Mouse (Mus musculus): ENCODE data around the gene Cavin4.

Gene Cavin4

DNA sequence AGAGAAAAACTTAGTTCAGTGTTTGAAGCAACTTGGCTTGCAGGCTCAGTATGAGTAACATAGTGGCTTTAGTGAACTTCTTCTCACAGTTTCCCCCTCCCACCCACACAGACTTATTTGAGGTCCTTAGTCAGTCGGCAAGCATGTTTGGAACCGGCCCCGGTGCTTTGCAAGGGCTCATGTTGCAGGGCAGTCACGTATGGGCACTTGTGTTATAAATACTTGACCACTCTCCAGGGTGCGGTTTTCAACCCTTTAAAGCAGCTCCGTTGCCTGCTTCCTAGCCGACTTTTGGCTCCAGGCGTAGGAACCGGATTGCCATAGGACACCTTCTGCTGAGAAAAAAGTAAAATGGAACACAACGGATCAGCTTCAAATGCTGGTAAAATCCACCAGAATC is at the start of gene Cavin4:
Gene Cavin4 (plus strand): TSS at position 244 of the 400 bp plus-strand sequence.
- no peak for DNase-seq (ENCODE audit: low spot score)

DNA sequence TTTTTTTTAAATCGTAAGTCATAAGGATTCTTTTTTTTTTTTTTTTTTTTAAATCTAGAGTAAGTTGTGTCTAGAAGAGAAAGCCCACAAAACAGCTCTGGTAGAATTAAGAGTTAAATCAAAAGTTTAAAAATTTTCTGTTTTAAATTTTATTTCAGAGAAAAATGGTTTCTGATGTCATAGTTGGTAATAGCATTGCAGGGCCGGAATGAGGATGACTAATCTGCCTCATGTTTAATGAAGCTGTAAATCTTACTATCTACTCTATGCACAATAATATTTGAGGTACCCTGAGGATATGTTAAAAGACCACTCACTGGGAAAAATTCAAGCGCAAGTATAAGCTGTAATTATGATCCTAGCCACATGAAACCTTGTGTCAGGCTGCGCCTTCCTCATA is 47.8 kb upstream of the Cavin4 start:
- DNase-seq (ENCODE audit: low spot score): no peak

DNA sequence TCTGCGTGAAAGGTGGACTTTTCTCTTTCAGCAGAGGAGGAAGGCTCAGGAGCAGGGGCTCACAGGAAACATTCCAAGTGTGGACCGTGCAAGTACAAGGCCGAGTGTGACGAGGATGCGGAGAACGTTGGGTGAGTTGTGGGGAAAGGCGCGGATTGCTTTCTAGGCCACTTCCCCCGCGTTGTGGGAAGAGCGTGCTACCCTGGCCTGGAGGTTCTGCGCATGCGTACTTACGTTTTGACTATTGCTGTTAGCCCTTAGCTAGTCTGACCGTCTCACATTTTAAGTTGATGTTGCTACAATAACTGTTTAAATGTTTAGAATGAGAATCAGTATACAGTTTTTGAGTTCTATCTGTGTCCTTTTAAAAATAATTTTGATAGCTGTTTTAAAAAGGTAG is 46.1 kb upstream of the Cavin4 start:
- peak; percentile 71 for DNase-seq (ENCODE audit: low spot score)

DNA sequence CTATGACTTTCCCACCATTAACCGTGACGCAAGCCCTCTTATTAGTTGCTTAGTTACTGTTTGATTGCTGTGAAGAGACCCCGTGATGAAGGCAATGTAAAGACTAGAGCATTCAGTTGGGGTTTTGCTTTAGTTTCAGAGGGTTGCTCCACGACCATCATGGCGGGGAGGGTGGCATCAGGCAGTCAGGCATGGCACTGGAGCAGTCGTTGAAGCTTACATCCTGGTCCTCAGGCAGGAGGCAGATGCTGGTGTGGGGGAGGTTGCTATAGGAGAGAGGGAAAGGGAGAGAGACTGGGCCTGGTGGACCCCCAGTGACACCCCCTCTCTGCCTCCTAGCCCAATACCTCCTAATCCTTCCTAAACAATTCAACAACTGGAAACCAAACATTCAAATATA is 43.2 kb upstream of the Cavin4 start:
- DNase-seq (ENCODE audit: low spot score): no peak

DNA sequence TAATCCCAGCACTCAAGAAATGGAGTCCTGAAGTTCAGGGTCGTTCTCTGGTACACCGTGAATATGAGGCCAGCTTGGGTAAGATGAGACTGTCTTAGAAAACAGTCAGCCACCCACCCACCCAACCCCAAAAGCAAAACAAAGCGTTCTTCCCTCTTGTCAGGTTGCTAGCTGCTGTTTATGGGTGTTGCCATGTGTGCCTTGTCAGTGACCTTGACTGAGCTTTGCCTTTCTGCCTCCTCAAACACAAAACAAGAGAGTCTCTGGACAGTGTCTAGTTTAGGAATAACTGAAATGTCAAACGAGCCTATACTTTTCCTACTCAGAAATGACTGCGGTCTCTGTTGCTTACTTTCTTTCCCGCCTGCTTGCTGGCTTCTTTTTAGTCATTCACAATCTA is 41.1 kb upstream of the Cavin4 start:
- no peak for DNase-seq (ENCODE audit: low spot score)

DNA sequence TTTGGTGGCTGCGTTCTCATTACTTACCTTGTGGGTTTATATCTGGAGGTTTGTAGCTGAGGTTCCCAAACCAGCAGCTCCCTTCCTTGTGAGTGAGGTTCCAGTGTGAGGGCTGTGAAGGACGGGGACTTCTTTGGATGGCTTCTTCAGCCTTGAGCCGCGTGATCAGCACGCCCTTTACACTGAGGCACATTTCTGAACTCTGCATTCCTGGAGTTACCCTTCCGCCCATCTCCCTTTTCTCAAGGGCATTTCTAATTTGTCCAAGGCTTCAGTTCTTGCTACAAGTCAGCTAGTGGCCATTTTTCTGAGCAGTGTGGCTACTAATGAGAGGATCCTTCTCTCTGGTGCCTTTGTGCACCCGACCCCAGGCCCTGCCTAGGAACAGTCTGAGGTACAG is 40.4 kb upstream of the Cavin4 start:
- no peak for DNase-seq (ENCODE audit: low spot score)

DNA sequence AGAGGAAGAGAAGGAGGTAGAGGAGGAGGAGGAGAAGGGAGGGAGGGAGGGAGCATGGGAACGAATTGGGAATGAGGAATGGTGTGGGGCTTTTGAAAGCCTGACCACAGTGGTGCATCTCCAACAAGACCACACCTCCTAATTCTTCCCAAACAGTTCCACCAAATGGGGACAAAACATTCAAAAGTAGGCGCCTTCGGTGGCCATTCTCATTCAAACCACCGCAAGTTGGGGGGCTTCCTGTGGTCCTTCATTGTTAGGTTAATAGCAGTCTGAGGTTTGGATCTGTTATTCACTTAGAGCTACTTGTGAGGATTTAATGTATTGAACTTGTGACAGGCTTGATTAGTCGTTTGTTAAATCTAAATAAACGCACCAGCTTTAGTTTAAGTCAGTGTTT is 38.4 kb upstream of the Cavin4 start:
- no peak for DNase-seq (ENCODE audit: low spot score)

DNA sequence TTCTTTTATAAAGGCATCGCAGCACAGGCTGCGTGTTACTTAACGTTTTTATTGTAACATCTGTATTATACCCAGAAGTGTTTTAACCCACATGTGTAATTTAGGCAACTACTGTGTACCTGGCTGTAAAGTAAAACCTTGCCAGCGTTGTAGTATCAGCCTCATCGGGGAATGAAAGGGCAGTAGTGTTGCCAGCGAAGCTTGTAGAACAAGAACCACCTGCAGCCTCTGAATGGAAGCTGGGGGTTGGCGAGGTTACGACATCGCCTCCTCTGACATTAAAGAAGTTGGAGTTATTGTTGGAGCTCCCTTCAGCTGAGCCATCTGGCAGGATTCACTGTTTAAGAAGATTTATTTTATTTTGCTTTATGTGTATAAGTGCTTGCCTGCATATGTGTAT is 37.5 kb upstream of the Cavin4 start:
- no peak for DNase-seq (ENCODE audit: low spot score)

DNA sequence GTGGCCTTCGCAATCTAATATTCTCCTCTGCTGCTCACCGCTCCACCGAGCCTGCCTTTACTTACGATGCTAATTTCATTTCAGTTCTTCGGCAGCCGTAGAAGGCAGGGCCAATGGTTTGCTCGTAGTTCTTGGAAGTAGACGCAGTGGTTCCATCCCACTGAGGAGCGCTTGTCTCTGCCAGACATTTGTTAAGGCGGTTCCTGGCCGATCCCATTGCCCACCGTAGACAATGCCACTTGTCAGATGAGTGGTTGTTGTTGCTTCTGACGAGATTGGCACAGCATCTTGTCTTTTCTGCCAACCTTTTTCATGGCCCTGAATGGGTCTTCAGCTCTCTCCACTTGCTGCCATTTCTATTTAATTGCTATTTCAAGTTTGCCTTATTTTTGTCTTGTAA is 33.9 kb upstream of the Cavin4 start:
- no peak for DNase-seq (ENCODE audit: low spot score)

DNA sequence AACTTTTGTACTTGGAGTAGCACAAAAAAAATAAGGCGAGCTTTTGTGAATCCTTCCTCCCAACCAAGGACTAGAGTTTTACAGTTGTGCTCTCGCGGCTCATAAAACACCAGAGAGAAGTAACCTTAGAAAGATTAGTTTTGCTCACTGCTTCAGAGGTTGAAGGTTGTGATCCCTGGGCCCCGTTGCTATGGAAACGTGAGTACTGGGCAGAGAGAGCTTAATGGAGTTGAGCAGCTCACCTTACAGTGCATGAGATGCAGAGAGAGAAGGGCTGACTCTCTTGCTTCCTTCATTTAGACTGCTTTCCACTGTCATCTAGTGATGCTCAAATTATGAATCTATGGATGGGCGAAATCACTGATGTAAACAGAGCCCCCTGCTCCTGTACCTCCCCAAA is 29.8 kb upstream of the Cavin4 start:
- no peak for DNase-seq (ENCODE audit: low spot score)

DNA sequence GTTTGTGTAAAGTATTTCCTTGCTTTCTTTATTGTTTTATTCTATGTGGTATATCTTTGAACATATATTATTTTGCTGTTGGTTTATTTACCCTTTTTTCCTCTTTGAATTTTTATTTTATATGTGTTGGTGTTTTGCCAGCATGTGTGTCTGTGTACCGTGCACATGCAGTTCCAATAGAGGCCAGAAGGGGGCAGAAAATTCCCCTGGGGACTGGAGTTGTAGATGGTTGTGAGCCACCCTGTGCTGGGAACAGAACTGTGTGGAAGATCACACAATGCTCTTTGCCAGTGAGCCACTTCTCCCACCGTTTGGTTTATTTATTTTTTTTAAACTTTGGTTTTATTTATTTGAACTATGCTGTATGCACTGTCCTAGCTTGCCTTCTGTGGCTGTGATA is 29.3 kb upstream of the Cavin4 start:
- no peak for DNase-seq (ENCODE audit: low spot score)

DNA sequence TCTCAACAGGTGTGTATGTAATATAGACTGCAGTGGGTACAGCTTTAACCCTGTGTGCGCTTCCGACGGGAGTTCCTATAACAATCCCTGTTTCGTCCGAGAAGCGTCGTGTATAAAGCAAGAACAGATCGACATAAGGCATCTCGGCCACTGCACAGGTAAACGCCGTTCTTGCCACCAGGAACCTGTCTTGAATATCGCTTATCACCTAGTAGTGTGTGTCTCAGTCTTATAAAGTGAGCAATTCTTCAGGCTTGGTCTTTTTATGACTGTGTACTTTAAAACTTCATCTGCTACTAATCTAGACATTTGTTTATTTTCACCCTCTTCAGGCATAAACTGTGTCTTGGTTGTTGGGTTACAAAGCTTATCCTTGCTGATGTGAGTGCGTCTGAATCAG is 26.5 kb upstream of the Cavin4 start:
- no peak for DNase-seq (ENCODE audit: low spot score)

DNA sequence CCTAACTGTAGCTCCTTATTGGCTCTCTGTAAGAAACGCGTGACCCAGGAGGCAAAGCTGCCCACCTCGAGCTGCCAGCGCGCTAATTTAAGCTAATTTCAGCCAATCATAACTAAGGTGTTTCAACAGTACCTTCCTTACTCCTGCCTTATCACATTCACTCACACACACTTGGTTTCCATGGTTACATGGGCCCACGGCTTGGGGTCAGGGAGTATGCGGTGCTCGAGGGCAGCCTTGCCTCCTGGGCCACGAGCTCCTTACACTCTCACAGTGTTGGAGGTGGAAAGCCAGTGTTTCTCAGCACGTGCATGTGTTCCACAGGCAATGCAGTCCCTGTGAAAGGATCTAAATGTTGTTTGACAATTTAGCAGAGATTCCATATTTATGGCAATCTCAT is 25.2 kb upstream of the Cavin4 start:
- no peak for DNase-seq (ENCODE audit: low spot score)

DNA sequence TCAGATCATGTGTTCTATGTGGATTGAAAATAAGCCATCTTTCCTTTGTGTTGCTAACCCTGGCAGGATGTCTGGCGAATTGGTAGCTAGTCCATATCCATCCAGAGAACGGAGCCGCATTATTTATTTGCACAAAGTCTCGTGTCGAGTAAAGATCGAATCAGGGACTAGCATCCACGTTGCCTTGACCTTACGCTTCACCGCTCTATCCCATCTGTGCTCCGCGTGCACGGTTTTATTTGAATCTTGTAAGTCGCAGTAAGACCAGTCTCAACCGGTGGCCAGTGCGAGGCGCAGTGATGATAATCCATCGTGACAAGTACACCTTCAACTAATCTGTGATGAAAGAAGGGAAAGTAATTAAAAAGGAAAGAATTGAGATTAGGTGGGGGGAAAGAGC is 23.8 kb upstream of the Cavin4 start:
- no peak for DNase-seq (ENCODE audit: low spot score)

DNA sequence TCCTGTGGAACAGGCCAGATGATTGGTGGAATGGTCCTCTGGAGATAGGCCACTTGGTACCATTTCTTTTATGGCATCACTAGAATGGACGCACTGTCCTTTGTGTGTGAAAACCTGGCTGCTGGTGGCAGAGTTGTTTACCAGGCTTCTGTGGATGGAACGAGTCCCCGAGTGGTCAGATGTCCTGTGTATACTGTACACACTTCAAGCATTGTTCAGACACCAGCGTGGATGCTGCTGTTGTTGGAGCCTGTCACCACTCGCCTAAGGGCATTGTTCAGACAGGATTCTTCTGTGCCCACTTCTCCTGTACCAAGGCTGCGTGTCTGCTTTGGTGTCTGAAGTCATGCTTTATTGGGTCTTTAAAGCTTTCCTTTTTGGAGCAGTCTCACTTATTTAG is 19.5 kb upstream of the Cavin4 start:
- no peak for DNase-seq (ENCODE audit: low spot score)

DNA sequence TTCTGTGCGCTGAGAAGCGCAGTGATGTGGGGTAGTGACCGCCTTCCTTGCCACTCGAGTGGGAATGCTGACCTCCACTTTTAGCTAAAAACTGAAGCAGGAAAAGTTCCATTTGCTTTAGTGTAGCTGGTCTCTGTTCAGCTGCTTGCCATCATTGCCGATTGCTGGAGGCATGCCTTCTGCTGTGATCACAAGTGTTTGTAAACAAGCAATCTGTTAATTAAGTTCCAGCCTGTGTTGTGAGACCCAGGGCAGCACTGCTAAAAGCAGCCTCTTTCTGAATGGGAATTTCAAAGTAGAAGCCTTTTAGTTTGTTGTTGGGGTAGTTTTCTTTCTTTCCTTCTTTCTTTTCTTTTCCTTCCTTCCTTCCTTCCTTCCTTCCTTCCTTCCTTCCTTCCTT is 17.2 kb upstream of the Cavin4 start:
- no peak for DNase-seq (ENCODE audit: low spot score)

DNA sequence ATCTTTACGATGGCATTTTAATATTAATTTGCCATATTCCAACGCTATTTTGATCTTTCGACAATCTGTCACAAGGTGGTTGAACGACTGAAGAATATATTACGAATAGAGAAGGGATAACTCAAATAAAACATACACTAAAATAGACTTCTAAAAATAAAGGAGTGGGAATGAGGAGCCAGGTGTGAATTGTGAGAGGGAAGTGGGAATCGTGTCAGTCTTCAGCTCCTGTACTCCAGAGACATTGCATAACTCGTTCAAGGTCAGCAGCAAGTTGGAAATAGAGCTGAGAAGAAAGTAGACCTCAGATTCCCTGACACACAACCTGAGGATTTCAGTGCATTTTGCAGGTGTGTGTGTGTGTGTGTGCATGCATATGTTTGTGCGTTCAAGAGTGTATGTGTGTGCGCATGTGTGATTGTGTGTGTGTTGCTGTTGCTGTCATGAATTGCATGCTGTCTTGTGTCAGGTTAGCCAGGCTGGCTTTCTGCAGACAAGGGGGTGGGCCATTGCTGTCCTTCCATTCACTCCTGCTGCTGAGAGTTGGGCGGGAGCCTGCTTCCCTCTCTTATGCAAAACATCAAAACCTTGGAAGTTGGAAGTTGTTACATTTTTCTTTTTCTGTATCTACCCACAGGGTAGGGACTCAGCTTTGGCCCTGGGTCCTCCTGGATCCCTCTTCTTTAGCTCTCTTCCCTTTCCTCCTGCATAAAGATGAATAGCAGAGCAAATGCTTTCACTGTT is 12.5 kb upstream of the Cavin4 start:
- peak; percentile 27 for DNase-seq (ENCODE audit: low spot score)

DNA sequence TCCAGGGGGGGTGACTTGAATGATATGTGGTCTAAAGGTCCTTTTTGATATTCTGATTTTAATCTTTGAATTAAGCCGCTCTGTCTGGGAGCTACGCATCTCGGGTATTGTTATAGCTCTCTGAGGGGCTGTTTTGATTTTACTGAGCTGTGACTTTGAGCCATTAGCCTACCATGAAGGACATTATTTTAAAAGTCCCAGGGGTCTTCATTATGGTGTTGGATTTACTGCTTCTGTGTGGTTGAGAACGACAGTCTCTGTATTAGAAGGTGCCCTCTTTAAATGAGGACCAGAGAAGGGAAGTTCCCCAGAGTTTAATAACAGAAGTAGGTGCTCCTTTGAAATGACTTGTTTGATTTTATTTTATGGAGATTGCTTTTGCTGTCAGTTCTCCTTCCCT is 9.2 kb upstream of the Cavin4 start:
- DNase-seq (ENCODE audit: low spot score): no peak

DNA sequence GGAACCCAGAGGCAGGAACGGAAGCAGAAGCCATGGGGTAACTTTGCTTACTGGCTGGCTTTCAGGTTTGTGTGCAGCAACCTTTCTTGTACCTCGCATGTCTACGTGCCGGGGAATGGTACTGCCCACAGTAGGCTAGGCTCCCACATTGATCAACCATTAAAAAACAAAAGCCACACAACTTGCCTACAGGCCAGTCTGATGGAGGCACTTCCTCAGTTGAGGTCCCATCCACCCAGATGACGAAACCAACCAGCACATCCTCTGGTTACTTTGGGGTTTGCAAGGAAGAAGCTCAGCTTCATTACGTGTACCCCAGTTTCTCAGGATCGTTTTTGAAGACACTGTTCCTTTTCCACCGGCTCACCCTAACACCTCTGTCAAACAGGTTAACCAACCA is 6.8 kb upstream of the Cavin4 start:
- DNase-seq (ENCODE audit: low spot score): no peak

DNA sequence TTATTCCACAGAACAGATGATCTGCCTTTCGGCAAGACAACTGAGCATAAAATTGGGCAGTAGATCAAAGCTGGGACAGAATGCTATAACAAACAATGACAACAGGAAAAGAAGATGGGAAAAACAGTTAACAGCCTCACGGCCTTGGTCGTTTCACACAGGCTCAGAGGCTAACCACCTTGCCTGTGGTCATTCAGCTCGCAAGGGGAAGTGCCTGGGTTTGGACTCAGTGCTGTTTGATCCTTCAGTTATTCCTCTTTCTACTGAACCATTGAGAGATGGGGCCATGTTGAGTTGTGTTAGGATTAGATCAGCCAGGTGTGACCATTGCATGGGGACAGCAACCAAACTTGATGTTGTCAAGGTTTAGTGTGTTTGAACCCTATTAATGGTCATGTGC is 3.2 kb upstream of the Cavin4 start:
- DNase-seq (ENCODE audit: low spot score): no peak

DNA sequence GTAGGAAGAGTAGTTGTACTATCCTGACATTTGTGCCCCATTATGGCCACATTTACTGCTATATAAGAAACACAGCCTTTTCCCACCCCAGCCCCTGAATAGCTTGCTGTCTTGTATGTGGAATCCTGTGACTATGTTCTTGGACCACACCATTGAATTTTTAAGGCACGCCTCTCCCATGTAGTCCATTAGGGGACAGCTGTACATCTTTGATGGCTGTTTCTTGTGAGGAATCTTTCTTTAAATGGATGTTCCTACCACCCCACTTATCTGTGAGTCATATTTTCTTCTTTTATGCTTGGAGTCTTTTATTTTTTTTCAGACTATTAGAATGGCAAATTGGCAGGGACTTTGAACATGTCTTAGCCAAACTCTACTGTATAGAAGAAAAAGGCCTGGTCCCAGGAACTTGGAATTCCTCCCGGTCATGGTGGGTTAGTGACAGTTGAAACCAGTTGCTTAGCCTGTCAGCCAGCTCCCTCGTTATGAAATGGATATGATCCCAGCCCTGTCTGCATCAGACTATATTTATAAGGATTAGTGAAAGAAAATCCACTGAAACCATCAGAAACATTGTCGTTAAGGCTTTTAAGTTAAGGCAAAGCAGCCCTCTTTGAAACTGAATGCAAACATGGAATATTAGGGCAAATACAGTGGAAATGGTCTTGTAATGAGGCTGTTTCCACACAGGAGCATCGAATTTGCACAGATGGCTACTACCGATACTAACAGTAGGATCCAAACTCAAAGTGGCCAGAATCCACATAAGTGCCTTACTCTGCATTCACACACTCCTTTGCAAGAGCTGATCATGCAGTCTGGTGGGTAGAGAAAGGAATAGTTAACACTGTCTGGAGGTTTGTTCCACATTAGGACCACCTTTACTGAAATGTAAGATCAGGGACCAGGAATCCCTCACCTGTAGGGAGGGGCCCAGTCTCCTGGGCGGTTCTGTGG is 2.4 kb upstream of the Cavin4 start:
- DNase-seq (ENCODE audit: low spot score): no peak

DNA sequence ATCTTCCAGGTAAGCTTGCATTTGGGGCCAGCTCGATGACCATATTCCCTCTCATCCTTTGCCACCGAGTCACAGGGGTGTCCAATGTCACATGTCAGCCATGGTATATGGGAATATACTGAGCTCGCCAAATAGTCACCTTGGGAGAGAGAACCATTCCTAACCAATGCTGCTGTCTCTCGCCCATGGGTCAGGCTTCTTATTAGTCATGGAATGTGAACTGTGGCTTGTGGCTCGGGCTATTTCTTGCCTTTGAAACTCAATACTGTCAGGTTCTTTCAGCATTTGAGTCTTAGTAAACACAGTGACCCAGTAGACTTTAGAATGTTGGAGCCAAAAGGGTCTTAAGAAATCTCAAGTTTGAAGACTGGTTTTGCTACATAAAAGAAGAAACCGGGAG is 707 bp downstream of the Cavin4 start:
- DNase-seq (ENCODE audit: low spot score): no peak

DNA sequence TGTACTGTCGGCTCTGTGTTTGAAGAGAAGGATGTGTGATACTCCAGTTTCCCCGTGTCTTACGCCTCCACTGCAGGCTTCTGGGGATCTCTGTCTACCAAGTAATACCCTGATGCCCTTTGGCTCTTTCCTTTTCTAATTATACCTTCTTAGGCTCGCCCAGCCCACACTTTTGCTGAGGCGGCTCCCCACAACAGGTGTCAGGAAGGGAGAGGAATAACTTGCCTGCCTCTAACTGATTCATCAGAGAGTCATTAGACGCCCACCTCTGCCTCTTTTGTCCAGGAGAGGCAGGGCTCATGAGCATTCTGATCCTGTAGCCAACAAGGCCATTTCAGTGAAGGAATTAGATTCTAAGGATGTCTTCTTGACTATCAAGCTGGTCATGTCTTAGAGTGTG is 4.0 kb downstream of the Cavin4 start:
- no peak for DNase-seq (ENCODE audit: low spot score)

DNA sequence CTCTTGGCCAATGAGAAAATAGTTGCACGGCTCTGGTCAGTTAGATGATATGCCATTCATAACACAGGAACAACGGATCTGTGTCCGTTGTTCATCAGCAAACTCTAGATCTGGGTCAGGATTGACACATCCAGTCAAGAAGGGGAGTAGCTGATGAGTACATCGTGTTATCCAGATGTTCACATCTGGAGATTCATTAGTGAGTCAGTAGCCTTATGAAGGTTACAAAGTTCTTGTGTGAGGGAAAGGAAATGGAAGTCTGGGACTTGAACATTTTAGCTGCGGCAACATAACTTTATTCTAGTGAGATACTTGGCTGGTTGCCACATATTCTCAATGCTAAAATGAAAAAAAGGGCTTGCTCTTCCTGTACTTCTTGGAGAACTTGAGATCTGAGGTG is 9.6 kb downstream of the Cavin4 start:
- no peak for DNase-seq (ENCODE audit: low spot score)

Data from testis, postnatal 14 days (tissue).